Mouse (Mus musculus) CD4-positive helper T cell, adult 2 months (primary cell): ENCODE results near the gene Guca2b.
"Not testable (repeated sequence)": the region's sequence is repeated elsewhere in the genome, so short reads cannot be mapped to it uniquely, and the experiment has no call there.

ENCODE experiments used
- DNase-seq: peaks from one replicate; pipeline ENCODE4 v3.0.0-alpha.2; 2012; ENCODE audit warnings: low read depth, missing footprints, low spot score

Guca2b gene

GRCm38 (mm10) chr4:119658246-119658645, 508 bp downstream of the Guca2b start:
- DNase-seq, result no peak

DNA sequence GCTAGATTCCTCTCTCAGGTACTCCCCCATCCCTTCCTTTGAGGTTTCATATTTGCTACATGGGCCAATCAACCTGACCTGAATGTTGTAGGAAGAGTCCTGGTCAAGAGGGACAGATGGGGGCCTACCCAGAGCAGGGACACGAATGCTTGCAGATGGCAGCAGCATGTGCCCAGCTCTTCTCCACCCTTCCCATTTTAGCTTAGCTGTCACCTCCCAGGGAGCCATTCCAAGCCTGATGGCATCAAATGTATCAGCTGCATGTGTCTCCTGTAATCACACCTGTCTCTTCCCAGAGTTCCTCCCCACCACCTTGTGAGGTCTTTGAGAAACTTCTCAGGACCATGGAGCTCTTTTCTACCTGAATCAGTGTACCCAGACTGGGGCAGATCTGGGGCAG, 1.7 kb downstream of the Guca2b start:
- no peak for DNase-seq

DNA sequence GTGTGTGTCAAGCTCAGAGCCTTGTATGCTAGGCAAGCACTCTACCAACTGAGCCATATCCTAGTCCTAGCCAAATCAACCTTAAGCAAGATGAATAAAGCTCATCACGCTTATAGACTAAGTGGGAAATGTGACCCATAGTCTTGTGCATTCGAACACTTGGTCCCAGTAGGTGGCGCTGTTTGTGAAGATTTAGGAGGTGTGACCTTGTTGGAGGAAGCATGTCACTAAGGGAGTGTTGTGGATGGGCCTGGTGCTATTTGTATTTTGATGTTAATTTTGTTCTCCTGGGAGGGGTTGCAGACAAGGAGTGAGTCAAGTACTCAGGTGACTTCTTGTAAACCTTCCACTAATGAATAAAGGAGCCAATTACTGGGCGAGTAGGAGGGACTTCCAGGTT, 16.1 kb downstream of the Guca2b start:
- DNase-seq, result no peak

DNA sequence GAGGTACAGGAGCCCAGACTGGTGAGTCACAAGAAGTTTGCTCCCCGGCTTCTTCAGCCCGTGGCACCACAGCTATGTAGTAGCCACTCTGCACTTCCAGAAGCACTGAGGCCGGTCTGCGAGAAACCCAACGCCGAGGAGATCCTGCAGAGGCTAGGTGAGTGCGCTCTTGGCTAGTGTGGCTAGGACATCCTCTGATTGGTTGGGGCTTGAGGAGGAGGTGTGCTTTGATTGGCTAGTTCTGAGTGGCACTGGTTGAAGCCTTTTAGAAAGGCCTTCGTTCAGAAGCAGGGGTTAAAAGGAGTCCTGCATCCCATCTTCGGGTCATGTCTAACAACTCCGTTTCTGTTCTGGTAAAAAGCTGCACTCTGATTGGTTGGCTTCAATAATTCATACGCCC, 20.1 kb downstream of the Guca2b start:
- DNase-seq, result no peak

DNA sequence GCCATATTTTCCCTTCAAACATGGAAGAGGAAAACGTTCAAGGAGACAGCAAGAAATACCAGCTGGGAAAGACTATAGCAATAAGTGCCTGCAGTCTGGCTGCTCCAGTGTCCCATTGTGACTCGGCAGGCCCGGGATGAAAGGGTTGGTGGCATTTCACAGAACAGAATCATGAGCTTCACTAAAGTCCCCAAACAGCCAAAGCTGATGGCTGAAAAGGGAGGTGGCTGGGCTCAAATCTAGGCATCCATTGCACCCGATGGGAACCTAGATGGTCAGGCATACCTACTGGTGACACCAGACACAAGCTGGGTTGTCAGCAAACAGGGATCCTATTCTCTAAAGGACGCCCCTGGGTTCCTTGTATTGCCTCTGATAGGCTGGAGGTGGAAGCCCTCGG, 20.8 kb downstream of the Guca2b start:
- no peak for DNase-seq

- no peak for DNase-seq
Measured at GRCm38 (mm10) chr4:119637176-119637845, 21.4 kb downstream of the Guca2b start, which contains the start of gene Guca2a. Gene Guca2a (plus strand): TSS chr4:119637704.

- DNase-seq, result no peak
Measured at GRCm38 (mm10) chr4:119636731-119637130, 22.0 kb downstream of the Guca2b start.

- no peak for DNase-seq
Measured at GRCm38 (mm10) chr4:119635686-119636085, 23.1 kb downstream of the Guca2b start.

DNA sequence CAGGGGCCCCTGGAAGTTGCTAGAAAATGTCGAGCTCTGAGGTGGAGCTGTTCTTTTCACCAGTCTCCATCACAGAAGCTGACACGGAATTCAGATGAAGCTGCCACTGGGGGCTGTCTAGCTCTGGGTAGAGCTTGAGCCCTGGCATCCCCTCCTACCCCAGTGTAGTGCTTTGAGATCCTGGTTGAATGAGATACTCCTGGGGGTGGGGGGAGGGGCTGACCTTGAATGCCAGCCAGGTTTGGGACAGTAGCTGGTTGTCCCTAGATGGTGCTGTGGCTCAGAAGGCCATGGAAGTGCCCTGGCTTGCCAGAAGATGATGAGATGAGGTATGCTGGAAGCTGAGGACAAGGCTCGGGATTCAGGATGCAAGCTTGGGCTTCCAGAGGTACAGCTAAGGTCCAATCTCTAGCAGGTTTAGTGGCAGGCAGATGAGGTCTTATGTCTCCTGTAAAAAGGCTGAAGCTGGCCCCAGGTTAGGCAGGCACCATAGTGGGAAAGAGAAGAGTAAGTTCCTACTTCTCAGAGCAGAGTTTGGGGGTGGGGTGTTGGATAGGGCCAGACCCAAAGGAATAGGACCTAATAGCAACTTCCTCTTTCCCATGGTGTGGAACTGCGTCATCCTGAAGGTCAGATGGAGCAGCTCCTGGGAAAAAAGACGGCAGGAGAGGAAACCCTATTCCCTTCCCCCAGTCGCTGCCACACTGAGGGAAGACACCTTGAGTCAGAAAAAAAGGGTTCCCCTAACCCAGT, 23.7 kb downstream of the Guca2b start:
- DNase-seq, result no peak

- no peak for DNase-seq
Measured at GRCm38 (mm10) chr4:119633948-119634347, 24.8 kb downstream of the Guca2b start.

- no peak for DNase-seq
Measured at GRCm38 (mm10) chr4:119633342-119633741, 25.4 kb downstream of the Guca2b start.

GRCm38 (mm10) chr4:119632721-119633120, 26.0 kb downstream of the Guca2b start:
- no peak for DNase-seq

DNA sequence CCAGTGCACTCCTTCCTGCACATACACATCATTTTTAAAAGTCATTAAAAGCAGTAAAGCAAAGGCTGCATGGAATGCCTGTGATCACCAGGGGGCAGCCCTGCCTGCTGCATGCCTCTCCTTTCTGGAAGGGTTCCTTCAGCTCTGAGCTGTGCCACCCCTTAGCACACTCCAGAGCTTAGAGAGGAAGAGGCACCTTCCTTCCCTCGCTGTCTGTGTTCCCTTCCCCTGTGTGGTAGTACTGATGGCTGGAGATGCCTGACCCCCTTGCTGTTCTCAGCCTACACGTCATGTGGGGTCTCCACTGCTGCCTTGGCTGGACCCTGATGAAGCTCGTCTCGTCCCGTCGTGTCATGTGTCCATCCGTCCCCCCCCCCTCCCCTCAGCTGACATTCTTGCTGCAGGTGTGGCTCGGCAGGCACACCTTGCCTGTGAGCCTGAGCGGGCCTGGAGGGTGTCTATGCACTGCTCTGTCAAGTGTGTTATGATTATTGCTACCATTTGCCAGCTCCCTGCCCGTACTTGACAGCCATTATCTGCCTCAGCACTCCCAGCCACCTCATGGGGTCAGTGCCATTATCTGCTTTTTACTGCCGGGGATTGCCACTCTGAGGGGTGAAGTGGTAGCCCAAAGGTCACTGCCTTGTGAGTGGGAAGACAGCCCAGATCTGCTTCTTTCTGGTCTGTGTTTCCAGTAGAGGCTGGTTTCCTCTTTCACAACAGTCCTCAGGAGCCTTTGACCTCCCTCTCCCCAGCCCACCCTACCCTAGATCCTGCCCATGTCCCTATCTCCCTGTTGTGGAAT, 27.4 kb downstream of the Guca2b start:
- DNase-seq, result no peak

DNA sequence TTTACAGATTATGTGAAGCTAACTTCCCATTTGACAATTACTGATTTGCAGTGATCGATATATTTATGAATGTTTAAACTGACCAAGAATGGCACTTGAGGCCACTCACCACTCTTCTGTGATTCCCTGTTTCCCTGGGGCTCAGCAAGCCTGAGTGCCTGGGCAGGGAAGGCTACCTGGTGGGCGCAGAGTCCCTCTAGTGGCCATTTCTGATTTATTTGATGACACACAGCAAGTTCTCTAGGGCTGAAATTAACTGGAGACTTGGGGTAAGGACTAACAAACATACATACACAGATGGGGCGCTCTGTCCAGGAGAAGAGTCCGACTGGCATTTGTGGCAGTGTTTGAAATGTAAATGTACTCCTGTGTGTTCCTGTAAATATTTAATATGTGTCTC, 30.4 kb downstream of the Guca2b start:
- not testable (repeated sequence) for DNase-seq

GRCm38 (mm10) chr4:119627317-119627716, 31.4 kb downstream of the Guca2b start:
- DNase-seq, result no peak

DNA sequence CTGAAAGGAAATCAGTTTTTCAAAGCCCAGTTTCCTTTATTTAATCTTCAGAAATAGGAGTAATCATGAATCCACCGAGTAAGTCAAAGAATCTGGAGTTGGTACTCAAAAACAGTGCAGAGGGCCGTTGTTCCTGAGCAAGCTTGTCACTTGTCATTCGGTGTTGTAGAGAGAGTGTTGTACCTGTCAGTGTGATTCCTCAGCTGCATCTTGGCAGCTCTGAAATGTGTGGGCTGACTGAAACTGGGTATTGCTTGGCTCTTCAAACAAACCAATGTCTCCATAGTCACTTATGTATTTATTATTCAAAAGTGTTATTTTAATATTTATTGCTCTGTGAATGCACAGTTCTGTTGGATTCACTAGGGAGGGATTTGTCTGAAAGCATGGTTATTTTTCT, 31.9 kb downstream of the Guca2b start:
- DNase-seq, result no peak

DNA sequence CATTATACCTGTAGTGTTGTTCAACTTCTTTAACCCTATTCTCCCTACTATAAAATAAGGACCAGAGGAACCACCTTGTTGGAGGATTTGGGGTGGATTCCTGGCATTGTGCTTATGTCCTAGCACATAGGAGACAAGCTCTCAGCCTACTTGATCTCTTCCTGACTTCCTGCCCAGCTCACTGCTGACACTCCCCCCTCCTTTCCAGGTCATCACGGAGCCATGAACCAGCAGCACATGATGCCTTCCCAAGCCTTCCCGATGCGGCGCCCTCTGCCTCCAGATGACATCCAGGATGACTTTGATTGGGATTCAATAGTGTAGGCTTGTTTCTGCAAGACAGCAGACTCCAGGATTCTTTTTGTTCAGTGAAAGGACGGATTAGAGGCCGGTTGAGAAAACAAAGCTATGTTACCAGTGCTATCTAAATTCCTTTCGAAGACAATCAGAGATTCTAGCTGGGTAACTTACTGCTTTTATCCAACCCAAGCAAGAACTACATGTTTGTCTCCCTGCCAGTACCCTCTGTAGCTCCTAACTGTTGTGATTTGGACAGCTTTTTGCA, 32.6 kb downstream of the Guca2b start:
- DNase-seq, result no peak

DNA sequence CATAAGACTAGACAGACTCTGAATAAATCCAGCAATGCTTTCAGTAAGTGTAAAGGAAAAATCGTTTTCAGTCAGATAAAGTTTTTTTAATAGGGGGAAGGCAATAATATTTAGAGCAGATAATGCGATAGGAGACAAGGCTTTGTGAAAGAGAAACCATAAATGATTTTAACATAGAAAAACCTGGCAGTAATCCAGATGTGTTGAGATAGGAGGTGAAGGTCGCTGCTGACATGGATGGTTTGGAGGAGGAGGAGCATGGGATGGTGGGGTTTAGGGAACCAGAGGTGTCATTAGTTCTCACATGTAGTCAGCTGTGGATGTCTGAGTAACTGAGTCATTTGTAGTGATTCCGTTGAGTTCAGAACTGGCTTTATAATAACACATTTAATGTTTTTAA, 44.0 kb downstream of the Guca2b start:
- DNase-seq, result no peak

GRCm38 (mm10) chr4:119614078-119614477, 44.7 kb downstream of the Guca2b start:
- no peak for DNase-seq

DNA sequence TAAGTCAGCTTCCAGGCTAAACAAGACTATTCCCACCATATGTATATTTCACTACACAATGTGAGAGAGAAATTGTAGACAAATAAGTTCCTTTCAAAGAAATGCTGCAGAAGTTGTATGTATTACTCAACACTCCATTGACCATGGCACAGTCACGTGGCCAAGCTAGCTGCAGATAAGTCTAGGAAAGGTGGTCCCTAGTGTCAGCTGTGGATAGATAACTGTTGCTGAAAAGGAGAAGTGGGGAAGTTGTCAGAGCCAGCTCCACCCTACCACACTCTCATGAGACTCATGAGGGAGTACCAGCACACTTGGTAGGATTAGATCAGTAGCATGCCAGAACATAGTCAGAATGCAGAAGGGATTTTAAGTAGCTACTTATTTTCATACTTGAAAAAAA, 49.3 kb downstream of the Guca2b start:
- no peak for DNase-seq
